Mouse (Mus musculus) kidney, postnatal 25 days (tissue): ENCODE measurements around the gene Arl15.

Experiments
- DNase-seq, 2 experiments: peaks; one replicate each; pipeline ENCODE4 v3.0.0; 2021; ENCODE audit warnings: mixed read lengths in 2 of 2

The Arl15 gene

GRCm38 (mm10) chr13:114074471-114074870 lies 280.2 kb downstream of the Arl15 start:
- no peak for DNase-seq

DNA sequence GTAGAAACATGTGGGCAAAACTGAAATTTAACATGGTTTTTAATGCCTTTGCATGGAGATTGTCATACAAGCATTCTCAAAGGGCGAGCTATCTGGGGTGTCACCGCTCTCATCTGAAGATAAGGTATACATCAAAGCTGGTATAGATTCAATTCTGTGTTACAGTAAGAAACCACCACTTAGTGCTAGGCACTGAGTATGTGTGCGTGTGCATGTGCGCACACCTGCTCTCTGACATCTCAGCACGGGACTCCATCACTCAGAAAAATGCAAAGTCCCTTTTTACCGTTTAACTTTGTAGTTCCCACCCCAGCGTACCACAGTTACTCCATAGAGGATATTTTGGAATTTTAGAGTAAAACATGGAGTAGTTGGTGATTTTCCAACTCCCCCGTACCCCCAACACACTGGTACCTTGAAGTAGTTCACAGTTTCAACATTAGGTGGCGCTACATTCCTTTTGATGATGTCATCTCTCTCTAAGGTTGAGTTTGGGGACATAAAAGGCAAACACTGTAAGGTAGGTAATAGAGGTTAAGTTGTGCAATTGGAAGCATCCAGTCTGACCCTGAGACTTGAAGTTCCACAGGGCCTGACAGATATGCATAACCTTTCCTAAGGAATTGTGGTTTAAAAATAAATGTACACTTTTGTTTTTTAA lies 281.5 kb downstream of the Arl15 start:
- DNase-seq, result peak in 1 of 2 experiments; percentile 60

DNA sequence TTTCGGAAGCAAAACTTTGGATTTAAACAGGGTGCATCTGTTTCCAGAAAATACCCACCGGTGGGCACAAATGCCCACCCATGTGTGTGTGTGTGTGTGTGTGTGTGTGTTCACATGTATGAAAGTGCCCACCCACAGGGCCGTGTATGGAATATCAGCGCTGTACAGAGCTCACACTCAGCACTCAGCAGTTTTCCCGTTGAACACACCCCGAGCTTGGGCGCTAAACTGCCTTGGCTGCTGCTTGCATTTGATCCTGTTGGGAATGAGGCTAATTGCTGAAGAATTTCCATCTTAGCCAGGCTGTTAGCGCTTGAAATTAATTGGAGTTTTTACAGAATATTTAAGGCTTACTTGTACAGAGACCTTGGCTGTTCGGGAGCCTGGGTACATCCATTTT lies 282.9 kb downstream of the Arl15 start:
- no peak for DNase-seq

- no peak for DNase-seq
These were observed 283.4 kb downstream of the Arl15 start for GRCm38 (mm10) chr13:114077584-114078270.

GRCm38 (mm10) chr13:114078851-114079250 lies 284.5 kb downstream of the Arl15 start:
- no peak for DNase-seq

DNA sequence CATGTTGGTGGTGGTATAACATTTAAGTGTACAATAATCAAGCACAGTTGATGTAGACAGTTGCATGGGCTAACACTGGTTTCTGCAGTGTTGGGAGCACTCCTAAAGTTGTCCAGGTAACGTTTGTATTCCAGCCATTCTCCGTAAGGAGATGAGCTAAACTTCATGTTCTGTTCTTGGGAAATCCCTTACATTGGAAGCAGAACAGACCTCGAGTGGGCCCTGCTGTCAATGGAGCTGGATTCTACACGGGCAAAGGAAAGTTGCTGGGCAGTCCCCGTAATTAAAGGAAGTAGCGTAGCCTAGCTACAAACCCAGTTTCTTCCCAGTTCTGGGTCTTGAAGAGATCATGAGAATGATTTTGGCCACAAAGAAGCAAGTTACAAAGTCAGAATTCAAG lies 285.4 kb downstream of the Arl15 start:
- DNase-seq, result no peak

- DNase-seq, result no peak
These were observed 286.2 kb downstream of the Arl15 start for GRCm38 (mm10) chr13:114080491-114080890.

DNA sequence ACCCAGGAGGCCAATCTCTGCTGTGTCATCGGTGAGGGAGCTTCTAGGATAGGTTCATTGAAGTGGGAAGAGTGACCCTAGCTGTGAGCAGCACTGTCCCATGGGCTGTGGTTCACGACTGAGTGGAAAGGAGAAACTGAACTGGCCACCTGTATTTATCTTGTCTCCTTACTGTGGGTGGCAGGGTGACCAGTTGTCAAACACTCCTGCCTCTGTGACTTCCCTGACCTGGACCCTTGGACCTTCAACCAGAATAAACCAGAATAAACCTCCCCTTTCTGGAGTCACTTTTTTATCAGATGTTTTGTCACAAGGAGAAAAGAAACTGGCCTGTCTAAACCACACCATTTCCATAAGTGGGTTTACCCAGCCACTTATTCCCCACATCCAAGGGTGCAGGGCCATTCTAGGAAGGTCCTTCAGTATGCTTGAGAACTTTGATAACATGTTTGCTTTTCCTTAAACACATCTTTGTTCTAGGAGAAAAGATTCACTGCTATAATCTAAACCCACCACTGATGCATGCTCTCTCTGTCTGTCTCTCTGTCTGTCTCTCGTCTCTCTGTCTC lies 289.3 kb downstream of the Arl15 start:
- DNase-seq, result no peak

DNA sequence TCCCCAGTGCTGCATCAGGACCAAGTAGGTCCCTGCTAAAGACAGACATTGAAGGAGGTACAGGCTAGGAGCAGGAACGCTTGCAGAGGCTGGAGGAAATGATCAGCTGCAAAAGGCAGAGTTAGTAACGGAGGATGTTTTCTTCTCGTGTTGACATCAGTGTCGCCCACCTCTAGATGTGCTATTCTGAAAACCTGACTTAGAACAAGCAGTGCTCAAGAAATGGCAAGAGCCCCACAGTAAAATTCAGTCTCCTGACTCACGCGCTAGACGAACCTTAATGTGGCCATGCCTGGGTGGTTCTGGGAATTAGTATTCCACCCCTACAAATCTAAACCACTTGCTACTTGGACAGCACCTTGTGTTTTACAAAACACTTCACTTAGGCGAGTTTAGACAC lies 291.1 kb downstream of the Arl15 start:
- DNase-seq, result no peak

- no peak for DNase-seq
These were observed 292.0 kb downstream of the Arl15 start for GRCm38 (mm10) chr13:114086325-114086724.

GRCm38 (mm10) chr13:114086801-114087200 lies 292.5 kb downstream of the Arl15 start:
- DNase-seq, result no peak

- peak; percentile 56 to 62 for DNase-seq
These were observed 293.6 kb downstream of the Arl15 start for GRCm38 (mm10) chr13:114087696-114088465.

- DNase-seq, result no peak
These were observed 296.5 kb downstream of the Arl15 start for GRCm38 (mm10) chr13:114090786-114091185.

DNA sequence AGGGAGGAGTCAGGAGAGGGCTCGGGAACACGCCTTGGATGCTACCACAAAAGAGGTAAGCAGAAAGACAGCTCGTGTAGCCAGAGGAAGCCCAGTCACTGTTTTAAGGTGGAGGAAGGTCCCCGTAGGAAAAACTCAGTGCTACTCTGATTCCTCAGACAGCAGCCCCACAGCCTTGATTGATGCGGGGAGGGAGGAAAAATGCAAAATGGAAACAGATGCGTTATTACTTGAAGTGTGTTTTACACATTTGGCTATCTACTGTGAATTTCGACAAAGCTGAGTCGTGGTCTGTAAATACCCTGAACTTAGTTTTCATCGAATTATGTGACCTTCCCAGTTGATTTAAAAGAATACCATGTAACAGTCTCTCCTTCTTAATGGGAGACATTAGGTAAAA lies 296.9 kb downstream of the Arl15 start:
- DNase-seq, result no peak

GRCm38 (mm10) chr13:114094151-114094875 lies 300.0 kb downstream of the Arl15 start:
- no peak for DNase-seq

GRCm38 (mm10) chr13:114095440-114095839 lies 301.1 kb downstream of the Arl15 start:
- no peak for DNase-seq

DNA sequence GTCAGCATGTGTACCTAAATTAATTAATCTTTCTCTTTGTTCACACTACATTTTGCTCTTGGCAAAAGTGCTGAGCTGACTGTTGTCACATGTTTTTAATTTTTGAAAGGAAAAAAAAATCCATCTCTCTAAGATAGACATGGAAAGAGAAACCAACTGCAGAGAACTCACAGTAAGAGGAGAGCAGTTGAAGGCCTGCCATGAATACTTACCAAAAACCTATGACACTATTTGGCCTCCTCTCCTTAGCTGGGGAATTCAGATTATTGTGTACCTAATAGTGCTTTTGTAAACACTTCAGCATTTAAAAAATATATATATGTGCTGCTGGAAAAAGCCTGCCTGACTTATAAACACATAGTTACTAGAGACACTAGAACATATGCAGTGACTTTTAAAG lies 302.1 kb downstream of the Arl15 start:
- no peak for DNase-seq

DNA sequence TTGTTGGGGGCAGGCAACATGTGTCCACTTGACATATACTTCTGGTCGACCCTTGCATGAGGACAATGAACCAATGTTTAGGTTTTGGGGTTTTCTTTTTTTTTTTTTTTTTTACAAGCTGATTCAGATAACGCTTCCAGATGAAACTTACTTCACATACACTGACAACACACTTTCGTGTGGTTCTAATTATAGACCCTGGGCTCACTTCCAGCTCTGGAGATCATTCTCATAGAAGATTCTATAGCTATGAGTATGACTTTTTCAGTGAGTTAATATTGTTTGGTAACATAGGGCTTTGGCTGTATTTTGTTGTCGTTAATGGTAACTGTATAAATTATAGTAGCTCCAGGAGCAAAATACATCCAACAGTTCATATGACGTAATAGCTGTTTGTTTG lies 306.9 kb downstream of the Arl15 start:
- DNase-seq, result no peak

DNA sequence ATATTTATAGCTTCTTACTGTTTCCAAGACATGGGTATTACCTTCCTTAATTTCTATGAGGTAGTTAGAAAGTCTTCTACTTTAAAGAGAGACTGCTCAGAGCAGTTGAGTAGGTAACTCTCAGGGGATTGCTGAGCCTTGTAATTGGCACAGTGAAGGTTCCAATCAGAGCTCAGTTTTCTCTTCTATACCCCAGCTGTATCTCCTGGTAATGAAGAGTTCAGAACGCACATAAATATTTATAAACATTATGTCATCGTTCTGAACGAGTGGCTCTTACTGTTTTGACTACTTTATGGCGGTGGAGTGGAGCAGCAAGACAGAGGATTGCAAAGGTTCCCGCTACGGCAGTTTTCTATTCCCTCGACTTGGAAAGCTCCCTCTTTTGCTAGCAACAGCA lies 311.8 kb downstream of the Arl15 start:
- no peak for DNase-seq

- no peak for DNase-seq
These were observed 313.2 kb downstream of the Arl15 start for GRCm38 (mm10) chr13:114107499-114107898.

- DNase-seq, result no peak
These were observed 315.1 kb downstream of the Arl15 start for GRCm38 (mm10) chr13:114109441-114109840.

- no peak for DNase-seq
These were observed 315.5 kb downstream of the Arl15 start for GRCm38 (mm10) chr13:114109845-114110244.

DNA sequence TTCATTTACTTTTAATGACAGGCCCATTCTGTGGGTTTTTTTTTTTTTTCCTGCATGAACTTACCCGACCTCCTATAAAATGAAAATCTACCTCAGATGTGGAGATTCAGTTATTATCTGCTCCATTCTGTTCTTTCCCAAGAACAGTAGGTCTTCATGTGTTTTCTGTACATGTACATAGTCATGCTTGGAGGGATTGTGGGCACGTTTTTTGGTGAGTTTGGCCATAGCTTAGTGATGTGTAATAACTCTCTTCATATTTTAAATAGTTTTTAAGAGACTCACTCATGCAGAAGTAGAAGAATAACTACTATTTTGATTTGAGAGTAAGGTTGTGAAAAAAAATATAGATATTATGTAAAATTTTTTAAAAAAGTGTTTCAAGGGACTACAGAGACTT lies 319.2 kb downstream of the Arl15 start:
- no peak for DNase-seq
